Mouse (Mus musculus) C2C12 (cell line): Measurements from ENCODE around the gene Prrt4. TPM values are rescaled to one million over a fixed set of nuclear protein-coding genes. Genes with fewer than 3 reads are reported as not detected.
"Not testable (repeated sequence)": the region's sequence is repeated elsewhere in the genome, so short reads cannot be mapped to it uniquely, and the experiment has no call there.

Source experiments
- H3K27me3 ChIP-seq: one replicate; pipeline ENCODE4 v1.6.1; 2011; ENCODE audit not compliant: control insufficient read depth, insufficient read depth, insufficient read length
- H3K36me3 ChIP-seq: one replicate; pipeline ENCODE4 v1.6.1; 2011; ENCODE audit not compliant: control insufficient read depth, insufficient read depth
- H3K4me3 ChIP-seq: one replicate; pipeline ENCODE4 v1.5.1; 2011; ENCODE audit warnings: mild to moderate bottlenecking, control low read depth; ENCODE audit not compliant: poor library complexity, insufficient read depth, severe bottlenecking
- H3K79me2 ChIP-seq: one replicate; pipeline ENCODE4 v1.6.1; 2011; ENCODE audit not compliant: control insufficient read depth, insufficient read depth
- H3K79me3 ChIP-seq: one replicate; pipeline ENCODE4 v1.6.1; 2011; ENCODE audit warnings: low read depth, control low read depth
- H3ac ChIP-seq: one replicate; pipeline ENCODE3; 2011; ENCODE audit warnings: low read depth; ENCODE audit not compliant: control insufficient read depth, insufficient read length
- CEBPB ChIP-seq: IDR thresholded peaks from one replicate; pipeline ENCODE4 v1.6.1; 2011; ENCODE audit warnings: low read depth, mild to moderate bottlenecking, control low read depth, moderate library complexity
- CTCF ChIP-seq: IDR thresholded peaks from one replicate; pipeline ENCODE4 v1.5.1; 2011; ENCODE audit not compliant: control insufficient read depth, insufficient read depth, insufficient read length
- FOSL1 ChIP-seq: IDR thresholded peaks from one replicate; pipeline ENCODE4 v1.8.0; 2011; ENCODE audit warnings: mild to moderate bottlenecking, low read length; ENCODE audit not compliant: poor library complexity, insufficient read depth, severe bottlenecking
- MAX ChIP-seq: IDR thresholded peaks from one replicate; pipeline ENCODE4 v1.6.1; 2011; ENCODE audit warnings: mild to moderate bottlenecking, control low read depth
- MYOD1 ChIP-seq: IDR thresholded peaks from one replicate; pipeline ENCODE4 v1.6.1; 2011; ENCODE audit warnings: low read depth; ENCODE audit not compliant: control insufficient read depth, insufficient read length
- MYOG ChIP-seq: IDR thresholded peaks from one replicate; pipeline ENCODE4 v1.6.1; 2011; ENCODE audit not compliant: control insufficient read depth, insufficient read length; ENCODE audit errors: extremely low read depth
- USF1 ChIP-seq: IDR thresholded peaks from one replicate; pipeline ENCODE4 v1.6.1; 2011; ENCODE audit warnings: low read depth, mild to moderate bottlenecking, control low read depth, moderate library complexity
- polyA plus RNA-seq: library from polyadenylated mRNA; unstranded; fragments of >200 nt; fragmentation: generic; extraction: Trizol; gene quantifications from one replicate; pipeline ENCODE4 v1.2.1, GENCODE M21; 2012; ENCODE audit warnings: missing spikeins

Prrt4 gene
- polyA plus RNA-seq, 1 experiment = 0.09 TPM

DNA sequence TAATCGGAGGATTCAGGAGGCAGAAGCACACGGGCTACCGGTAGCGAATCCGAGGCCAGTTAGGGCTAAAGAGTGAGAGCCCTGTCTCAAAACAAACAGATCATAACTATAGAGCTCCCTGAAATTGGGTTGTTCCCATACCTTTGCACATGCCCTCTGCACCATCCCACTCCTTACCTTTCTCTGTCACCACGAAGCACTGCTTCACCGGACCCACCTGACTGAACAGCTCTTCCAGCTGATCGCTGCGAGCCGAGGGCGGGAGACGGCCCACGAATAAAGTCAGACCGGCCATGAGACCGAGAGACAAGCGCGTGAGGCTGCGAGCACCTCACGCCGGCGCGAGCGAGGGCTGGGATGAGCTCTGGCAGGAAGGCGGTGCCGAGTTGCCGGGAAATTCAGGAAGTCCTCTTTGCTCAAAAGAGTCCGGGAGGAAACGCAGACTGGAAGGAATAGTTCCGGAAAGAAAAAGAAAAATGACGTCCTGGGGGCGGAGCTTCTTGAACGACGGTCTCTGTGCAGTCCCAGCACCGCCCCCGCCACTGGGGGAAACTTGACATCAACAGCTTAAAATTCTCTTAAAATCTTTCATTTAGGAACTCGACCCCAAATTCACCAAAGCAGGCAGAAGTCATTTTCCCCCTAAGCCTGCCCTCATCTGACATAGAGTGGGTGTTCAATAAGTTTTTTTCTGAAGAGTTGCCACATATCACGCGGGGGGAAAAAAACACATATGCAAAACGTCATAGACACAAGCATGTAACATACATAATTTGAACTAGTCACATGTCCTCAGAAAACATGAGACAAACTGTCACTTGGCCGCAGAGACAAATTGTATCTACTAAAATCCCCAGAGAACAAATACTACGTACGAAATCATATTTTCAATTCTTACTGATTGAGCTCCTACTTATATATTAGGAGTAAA, 14.8 kb downstream of the Prrt4 start, which contains the start of gene Rbm28:
Gene Rbm28 (minus strand): TSS at position 693 of the 931 bp plus-strand sequence.
- peak; percentile 55 for TF ChIP-seq MAX
- no peak for TF ChIP-seq FOSL1
- Histone ChIP-seq H3K27me3 (peaks cover 10% of the 10 kb centered on the region), H3ac (peak within 1 kb of the TSS; percentile 76), H3K79me2 (peaks cover 49% of the 10 kb centered on the region), H3K36me3 (peaks cover 9% of the 10 kb centered on the region), H3K79me3 (peaks cover 39% of the 10 kb centered on the region), H3K4me3 (peak within 1 kb of the TSS; percentile 95)

DNA sequence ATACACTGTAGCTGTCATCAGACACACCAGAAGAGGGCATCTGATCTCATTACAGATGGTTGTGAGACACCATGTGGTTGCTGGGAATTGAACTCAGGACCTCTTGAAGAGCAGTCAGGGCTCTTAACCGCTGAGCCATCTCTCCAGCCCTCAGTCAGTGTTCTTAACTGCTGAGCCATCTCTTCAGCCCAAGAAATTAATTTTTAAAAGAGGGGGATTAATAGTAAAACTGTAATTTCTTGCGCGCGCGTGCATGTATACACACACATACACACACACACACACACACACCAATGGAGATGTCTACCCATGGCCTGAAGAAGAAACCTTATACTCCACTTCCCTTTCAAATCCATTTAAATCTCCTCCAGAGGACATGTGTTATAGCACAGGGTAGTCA, 18.1 kb downstream of the Prrt4 start:
- not testable (repeated sequence) for H3K4me3 ChIP-seq, H3ac ChIP-seq, H3K27me3 ChIP-seq
- H3K79me2 ChIP-seq = peaks cover 51% of the 10 kb centered on the region
- peaks cover 41% of the 10 kb centered on the region for H3K36me3 ChIP-seq
- H3K79me3 ChIP-seq = peaks cover 39% of the 10 kb centered on the region

DNA sequence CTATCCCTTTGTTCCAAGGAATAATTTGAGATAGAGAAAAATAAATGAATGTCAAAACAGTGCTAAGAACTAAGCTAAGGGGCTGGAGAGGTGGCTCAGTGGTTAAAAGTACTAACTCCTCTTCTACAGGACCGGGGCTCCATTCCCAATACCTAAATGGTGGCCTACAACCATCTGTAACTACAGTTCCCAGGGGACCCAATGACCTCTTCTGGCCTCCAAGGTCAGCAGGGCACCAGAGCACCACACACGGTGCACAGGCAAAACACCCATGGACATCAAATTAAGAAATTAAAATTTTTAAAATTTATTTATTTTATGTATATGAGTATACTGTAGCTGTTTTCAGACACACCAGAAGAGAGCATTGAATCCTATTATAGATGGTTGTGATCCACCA, 18.6 kb downstream of the Prrt4 start:
- peaks cover 46% of the 10 kb centered on the region for H3K36me3 ChIP-seq
- H3ac ChIP-seq = no peak overlapping the region
- H3K79me2 ChIP-seq = peaks cover 51% of the 10 kb centered on the region
- H3K4me3 ChIP-seq = no peak overlapping the region
- TF ChIP-seq MYOG (no peak), FOSL1 (no peak), MAX (no peak), CTCF (no peak), USF1 (no peak), MYOD1 (no peak), CEBPB (no peak)
- H3K27me3 ChIP-seq = no peaks in the 10 kb centered on the region
- peaks cover 39% of the 10 kb centered on the region for H3K79me3 ChIP-seq

DNA sequence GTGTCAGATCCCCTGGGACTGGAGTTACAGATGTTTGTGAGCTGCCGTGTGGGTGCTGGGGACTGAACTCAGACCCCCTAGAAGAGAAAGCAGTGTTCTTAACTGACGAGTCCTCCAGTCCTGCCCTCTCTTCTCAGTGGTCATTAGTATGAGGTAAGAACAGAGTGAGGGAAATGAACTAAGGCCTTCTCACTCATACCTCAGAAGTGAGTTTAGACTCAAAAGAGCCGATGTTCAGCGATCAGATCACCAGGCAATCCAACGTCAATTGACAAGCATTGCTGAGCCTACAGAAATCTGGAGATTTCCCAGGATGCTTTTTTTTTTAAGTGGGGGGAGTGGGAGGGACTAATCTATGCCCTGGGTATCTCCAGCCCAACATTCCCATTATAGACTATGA, 23.1 kb downstream of the Prrt4 start:
- Histone ChIP-seq H3K79me3 (peaks cover 11% of the 10 kb centered on the region), H3ac (no peak overlapping the region), H3K36me3 (peaks cover 80% of the 10 kb centered on the region), H3K27me3 (no peaks in the 10 kb centered on the region), H3K79me2 (peaks cover 19% of the 10 kb centered on the region), H3K4me3 (no peak overlapping the region)
- no peak for TF ChIP-seq CEBPB
- no peak for TF ChIP-seq MYOG
- no peak for TF ChIP-seq CTCF
- no peak for TF ChIP-seq MYOD1
- no peak for TF ChIP-seq MAX
- TF ChIP-seq USF1 = no peak
- TF ChIP-seq FOSL1 = no peak

DNA sequence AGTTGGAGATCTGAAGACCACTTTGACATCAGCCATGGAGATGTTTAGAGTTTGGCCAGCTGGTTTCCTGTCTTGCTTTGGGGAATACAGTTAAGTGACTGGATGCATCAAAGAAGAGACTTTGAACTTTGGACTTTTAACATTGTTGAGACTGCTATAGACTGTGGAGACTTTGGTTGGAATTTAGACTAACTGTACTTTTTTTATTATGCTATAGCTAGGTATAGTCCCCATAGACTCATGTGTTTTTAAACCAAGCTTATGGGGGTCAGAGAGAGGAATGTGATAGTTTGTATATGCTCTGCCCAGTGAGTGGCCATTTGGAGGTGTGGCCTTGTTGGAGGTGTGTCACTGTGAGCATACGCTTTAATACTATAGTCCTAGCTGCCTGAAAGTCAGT, 29.4 kb downstream of the Prrt4 start:
- Histone ChIP-seq H3K36me3 (peaks cover 60% of the 10 kb centered on the region), H3K79me2 (no peaks in the 10 kb centered on the region), H3K4me3 (no peak overlapping the region), H3ac (no peak overlapping the region), H3K79me3 (no peaks in the 10 kb centered on the region), H3K27me3 (no peaks in the 10 kb centered on the region)
- TF ChIP-seq USF1 (no peak), CEBPB (no peak), FOSL1 (no peak), MYOD1 (no peak), MAX (no peak), MYOG (no peak), CTCF (no peak)

DNA sequence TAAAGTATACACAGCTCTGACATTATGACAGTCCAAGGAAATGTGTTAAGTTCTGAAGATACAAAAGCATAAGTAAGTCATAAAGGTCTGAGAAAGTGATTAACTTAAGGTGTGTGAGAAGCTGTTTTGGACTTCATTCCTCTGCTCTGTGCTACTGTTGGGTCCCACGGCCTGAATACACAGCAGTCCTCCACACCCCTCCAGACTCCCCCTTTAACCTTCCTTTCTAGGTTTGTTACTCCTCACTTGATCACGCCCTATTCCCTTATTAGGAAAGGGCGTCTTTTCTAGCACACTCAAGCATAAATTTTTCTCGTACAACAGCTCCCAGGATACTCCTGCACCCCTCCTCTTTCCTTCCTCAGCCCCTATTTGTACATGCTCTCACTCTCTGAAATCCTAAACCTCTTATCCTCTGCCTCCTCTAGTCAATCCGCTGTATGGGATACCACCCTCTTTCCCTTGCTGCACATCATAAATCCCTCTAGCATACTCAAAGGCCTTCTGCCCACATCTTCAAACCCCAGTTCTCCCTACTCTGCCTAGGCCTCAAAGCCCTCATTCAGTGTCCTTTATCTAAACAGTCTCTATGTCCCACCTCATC, 31.9 kb downstream of the Prrt4 start:
- no peaks in the 10 kb centered on the region for H3K79me2 ChIP-seq
- H3K4me3 ChIP-seq = no peak overlapping the region
- H3K27me3 ChIP-seq = no peaks in the 10 kb centered on the region
- no peak overlapping the region for H3ac ChIP-seq
- peaks cover 53% of the 10 kb centered on the region for H3K36me3 ChIP-seq
- TF ChIP-seq USF1 (no peak), MAX (no peak), CTCF (no peak), FOSL1 (no peak), CEBPB (no peak)
- H3K79me3 ChIP-seq = no peaks in the 10 kb centered on the region
